Mouse (Mus musculus): ENCODE results near the gene Tbx19.

Gene Tbx19

DNA sequence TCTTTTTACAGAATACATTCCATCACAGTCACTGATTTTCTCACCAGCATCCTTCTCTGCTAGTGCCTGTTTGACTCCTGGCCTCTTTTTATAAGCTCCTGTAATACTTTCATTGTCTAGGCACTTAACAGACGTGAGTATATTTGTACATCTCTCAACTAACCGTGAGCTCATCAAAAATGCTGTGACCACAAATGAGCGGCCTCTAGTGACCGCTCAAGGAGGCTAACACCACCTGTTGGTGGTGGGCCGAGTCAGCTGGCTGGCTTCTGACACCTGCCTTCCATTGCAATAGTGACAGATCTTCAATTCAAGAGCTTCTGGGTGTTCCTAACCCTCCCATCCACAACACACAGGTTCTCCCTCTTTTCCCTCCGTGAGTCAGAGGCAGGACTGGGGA is 22.8 kb upstream of the Tbx19 start:
- DNase-seq = no peak

DNA sequence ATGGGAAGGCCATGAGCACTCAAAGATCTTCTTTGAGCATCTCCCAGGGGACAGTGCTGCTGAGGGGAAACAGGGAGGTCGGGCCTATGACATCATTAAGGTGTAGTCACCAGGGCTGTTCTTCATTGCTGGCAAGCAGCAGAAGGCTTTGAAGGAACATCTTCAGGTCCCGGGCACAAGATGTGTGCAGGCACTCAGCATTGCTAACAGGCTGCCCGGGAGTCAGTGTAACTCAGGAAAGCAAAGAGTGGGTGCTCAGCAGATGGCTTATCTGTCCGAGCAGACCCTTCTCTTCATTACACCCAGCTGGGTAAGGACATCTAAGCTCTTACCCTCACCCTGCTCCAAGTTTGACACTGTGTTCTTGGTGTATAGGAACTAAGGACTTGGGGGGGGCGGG is 18.7 kb upstream of the Tbx19 start:
- DNase-seq = no peak

GRCm38 (mm10) chr1:165178075-165178474 is 17.5 kb upstream of the Tbx19 start:
- no peak for DNase-seq

DNA sequence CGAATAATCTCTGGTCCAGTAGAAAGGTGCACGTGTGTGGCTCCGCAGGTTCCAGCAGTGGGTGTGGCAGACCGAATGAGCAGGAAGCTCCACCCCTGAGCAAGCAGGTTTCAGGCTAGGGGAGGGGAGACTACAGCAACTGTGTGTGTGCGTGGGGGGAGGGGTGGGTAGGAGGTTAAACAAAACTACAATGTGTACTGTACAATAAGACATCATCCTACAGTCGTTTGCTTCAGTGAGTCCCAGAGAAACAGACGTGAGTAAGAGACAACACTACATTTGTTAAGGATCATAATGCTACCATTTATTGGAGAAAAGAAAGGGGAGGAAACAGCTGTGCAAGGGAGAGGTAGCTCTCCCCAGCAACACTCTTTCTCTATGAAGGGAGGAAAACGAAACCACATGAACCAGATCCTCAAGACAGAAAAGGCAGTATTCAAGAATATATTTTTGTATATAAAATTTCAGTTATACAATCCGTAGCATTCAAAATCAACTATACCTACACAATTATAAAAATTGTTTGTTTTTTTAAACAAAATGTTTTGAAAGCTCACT is 13.6 kb upstream of the Tbx19 start:
- DNase-seq = no peak

DNA sequence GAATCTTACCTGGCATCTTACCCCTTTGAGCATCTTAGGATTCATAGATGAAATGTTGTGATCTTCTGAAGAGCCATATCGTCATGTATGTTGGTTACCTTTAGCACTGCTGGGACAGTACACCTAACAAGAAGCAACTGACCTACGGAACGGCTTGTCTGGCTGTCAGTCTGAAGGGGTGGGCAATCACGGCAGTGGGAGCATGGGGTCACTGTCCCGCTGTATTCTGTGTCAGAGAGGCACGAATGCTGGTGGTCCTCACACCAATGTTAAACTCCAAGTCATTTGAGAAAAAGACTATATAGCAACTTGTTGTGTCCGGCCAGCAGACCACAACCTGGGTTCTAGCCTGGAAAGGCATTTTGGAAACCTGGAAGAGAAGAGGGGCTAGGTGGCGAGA is 10.7 kb upstream of the Tbx19 start:
- no peak for DNase-seq

- no peak for DNase-seq
Observed at GRCm38 (mm10) chr1:165170157-165170556, 9.6 kb upstream of the Tbx19 start.

- no peak for DNase-seq
Observed at GRCm38 (mm10) chr1:165169462-165169861, 8.9 kb upstream of the Tbx19 start.

- no peak for DNase-seq
Observed at GRCm38 (mm10) chr1:165164920-165165319, 4.3 kb upstream of the Tbx19 start.

GRCm38 (mm10) chr1:165158841-165159240 is 1.7 kb downstream of the Tbx19 start:
- DNase-seq = no peak

GRCm38 (mm10) chr1:165154162-165154561 is 6.4 kb downstream of the Tbx19 start:
- no peak for DNase-seq

- no peak for DNase-seq
Observed at GRCm38 (mm10) chr1:165151216-165151615, 9.4 kb downstream of the Tbx19 start.

DNA sequence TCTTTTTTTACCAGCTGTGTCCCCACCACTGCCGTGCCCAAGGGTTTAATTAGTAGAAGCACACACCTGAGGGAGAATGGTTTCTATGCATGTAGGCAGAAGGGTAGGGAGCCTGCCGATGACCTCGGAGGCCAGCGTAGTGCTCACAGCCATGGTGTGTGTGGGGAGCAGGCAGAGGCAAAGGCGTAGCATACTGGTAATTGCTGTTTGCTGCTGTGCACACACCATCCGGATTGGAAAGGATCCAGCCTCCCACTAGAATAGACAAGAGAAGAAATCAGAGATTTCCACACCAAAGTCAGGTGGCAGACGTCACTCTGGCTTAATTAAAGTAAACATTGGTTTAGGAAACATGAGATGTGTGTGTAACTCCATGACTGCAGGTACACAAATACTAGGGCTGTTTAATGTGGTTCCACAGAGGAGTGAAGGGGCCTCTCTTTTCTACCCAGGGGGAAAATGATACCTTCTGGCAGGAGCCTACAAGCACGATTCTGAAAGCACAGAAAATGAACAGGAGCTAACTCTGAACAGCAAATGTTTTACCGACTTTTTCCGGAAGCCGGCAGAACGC is 18.1 kb downstream of the Tbx19 start:
- DNase-seq = no peak

- no peak for DNase-seq
Observed at GRCm38 (mm10) chr1:165140227-165140626, 20.3 kb downstream of the Tbx19 start.

DNA sequence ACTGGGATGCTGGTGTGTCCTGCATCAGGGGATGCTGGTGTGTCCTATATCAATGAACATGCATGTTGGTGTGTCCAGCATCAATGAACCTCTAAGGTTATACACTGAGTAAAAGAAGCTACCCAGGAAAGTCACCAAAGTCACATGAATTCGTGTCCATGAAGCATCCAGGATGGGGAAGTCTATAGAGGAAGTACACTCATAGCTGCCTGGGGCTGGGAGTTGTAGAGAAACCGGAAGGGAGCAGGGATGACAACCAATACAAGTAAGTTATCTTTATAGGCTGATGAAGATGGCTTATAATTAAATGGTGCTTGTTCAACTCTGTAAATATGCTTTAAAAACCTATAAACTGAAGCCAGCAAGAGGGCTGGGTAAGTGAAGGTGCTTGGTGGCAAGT is 26.7 kb downstream of the Tbx19 start:
- DNase-seq = no peak

DNA sequence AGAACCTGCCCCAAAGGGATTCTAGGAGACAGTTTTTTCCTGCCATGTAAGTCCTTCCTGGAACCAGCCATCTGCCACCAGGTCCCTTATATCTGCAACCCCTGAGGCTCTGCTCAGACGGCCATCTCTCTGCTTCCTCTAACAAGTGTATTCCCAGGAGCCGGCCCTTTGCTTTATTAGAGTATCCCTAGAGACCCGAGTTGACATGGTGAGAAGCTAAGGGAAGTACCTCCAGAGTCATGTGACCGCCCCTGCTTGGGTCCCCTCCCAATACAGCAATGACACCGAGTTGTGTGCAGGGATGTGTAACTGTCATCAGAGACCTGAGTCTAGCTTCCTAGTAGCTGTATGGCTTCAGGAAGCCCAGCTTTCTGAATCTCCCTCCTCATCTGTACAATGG is 27.3 kb downstream of the Tbx19 start:
- DNase-seq = no peak

DNA sequence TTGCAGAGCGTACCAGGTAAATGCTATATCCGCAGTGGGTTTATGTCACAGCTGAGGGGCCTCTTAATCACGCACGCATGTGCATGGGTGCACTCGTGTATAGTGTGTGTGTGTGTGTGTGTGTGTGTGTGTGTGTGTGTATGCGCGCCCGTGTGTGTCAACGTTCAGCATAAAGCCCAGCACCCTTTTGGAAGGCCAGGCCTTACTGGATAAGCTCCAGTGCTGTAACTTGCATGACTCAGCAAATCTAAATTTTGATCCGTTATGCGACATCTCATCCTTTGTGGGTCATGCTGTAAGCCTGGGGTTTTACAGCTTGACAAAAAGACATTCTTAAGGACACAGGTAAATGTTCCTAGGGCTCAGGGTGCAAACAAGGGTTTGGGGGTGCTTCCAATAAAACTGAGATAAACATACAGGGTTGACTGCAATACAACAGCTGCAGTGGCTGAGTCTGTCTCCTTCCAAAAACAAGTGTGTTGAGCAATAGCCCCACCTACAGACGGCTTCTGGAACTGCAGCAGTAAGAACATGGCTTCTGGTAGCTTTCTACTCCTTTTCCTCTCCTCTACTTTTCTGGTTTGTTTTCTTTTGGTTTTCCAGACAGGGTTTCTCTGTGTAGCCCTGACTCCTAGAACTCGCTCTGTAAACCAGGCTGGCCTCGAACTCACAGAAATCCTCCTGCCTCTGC is 28.2 kb downstream of the Tbx19 start:
- DNase-seq = peak; percentile 65

- no peak for DNase-seq
Observed at GRCm38 (mm10) chr1:165129573-165129972, 31.0 kb downstream of the Tbx19 start.

GRCm38 (mm10) chr1:165121096-165121495 is 39.5 kb downstream of the Tbx19 start:
- DNase-seq = no peak

GRCm38 (mm10) chr1:165120349-165120898 is 40.1 kb downstream of the Tbx19 start:
- peak; percentile 79 for DNase-seq

GRCm38 (mm10) chr1:165119760-165120159 is 40.8 kb downstream of the Tbx19 start:
- peak; percentile 9 for DNase-seq

- no peak for DNase-seq
Observed at GRCm38 (mm10) chr1:165119011-165119726, 41.4 kb downstream of the Tbx19 start.

- DNase-seq = no peak
Observed at GRCm38 (mm10) chr1:165114460-165115175, 46.0 kb downstream of the Tbx19 start.

DNA sequence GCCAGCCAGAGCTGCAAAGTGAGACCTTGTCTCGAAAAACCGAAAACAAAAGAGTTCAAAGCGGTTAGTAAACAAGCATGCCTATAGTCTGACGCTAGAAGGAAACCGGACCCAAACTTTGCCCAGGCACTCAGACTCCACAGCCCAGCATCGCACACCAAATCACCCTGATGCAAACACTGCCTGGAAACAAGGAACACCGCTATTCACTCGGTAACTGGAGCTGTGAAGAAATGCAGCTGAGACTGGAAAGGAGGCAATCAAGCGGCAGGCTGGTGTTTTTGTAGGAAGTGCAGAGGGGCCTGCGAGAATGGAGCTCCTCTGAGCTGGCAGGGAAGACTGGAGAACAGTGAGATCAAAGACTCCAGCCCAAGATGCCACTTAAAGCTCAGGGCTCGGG is 46.9 kb downstream of the Tbx19 start:
- DNase-seq = no peak

All from cerebellum, adult 8-10 months (tissue).